Mouse (Mus musculus): Measurements from ENCODE around the gene Mrpl47.
"Not testable (repeated sequence)": the region's sequence is repeated elsewhere in the genome, so short reads cannot be mapped to it uniquely, and the experiment has no call there.

- TF ChIP-seq CTCF, EP300 (IDR thresholded peaks at IDR 0.05): not testable (repeated sequence)
These were observed 8.0 kb upstream of the Mrpl47 start for GRCm38 (mm10) chr3:32745426-32745825.
